8 mouse cellular contexts compared by ENCODE assay signal in the genomic region with DNA sequence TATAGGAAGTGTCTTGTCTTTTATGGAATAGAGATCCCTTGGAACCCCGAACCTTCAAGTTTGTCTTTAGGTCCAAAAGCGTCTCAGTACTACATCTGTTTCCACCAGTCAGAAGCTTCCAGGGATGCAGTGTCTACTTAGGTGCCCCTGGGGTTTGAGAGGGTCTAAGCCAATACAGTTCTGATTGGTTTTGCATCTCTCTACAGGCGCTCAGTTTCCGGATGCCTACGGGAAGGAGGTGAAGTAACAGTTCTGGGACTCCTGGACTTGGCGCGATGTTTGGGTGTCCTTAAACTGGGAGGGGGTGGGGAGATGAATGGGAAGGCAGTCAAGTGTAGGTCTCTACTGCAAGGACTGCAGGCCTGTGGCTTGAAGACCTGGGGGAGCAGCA. TPM values are rescaled to one million over a fixed set of nuclear protein-coding genes. Genes with fewer than 3 reads are reported as not detected.
DNase-seq lines count a peak whose midpoint lies in the region; ATAC-seq and TF ChIP-seq lines count a peak whose summit lies in the region.

No protein-coding gene starts in this region.

- H3K4me3 ChIP-seq in embryonic facial prominence, embryonic 11.5 days (ENCODE audit: low read depth, low read length): peak overlapping the region; percentile 79
- peak overlapping the region; percentile 77 for H3K4me3 ChIP-seq in intestine, postnatal 0 days (ENCODE audit: low read depth, low read length)
- H3K4me3 ChIP-seq in midbrain, embryonic 14.5 days (replicated peaks; ENCODE audit: low read depth, low read length): peak overlapping the region; percentile 94

- peak; percentile 1; the same call in 1 of the 2 replicates for ATAC-seq in embryonic facial prominence, embryonic 11.5 days (replicated peaks; ENCODE audit: insufficient number of reproducible peaks, low FRiP score, low TSS enrichment, low read depth)
- peak; percentile 1; the same call in 1 of the 2 replicates for ATAC-seq in intestine, postnatal 0 days
- ATAC-seq in midbrain, embryonic 14.5 days (ENCODE audit: low FRiP score, low TSS enrichment): no peak
- ATAC-seq in frontal cortex, adult (ENCODE audit: low TSS enrichment): no peak; the same call in 1 of the 2 replicates

- peak overlapping the region; percentile 51 for H3K4me2 ChIP-seq in embryonic facial prominence, embryonic 11.5 days (ENCODE audit: low read depth, low read length)
- H3K4me2 ChIP-seq in intestine, postnatal 0 days (replicated peaks; ENCODE audit: low read depth): peak overlapping the region; percentile 98
- H3K4me2 ChIP-seq in midbrain, embryonic 14.5 days (ENCODE audit: low read length): peak overlapping the region; percentile 99

- peak overlapping the region; percentile 67 for H3K9ac ChIP-seq in embryonic facial prominence, embryonic 11.5 days (replicated peaks; ENCODE audit: low read length)
- H3K9ac ChIP-seq in intestine, postnatal 0 days (ENCODE audit: low read depth, low read length): peak overlapping the region; percentile 79
- peak overlapping the region; percentile 57 for H3K9ac ChIP-seq in midbrain, embryonic 14.5 days (replicated peaks; ENCODE audit: low read length)

- no peak for TF ChIP-seq CTCF in intestine, postnatal 0 days (IDR thresholded peaks at IDR 0.05; ENCODE audit: low read depth)

- peak overlapping the region; percentile 43; the same call in 1 of the 2 replicates for H3K27ac ChIP-seq in embryonic facial prominence, embryonic 11.5 days (replicated peaks; ENCODE audit: low read depth, low read length)
- peak overlapping the region; percentile 80 for H3K27ac ChIP-seq in intestine, postnatal 0 days (ENCODE audit: low read depth, low read length)
- H3K27ac ChIP-seq in midbrain, embryonic 14.5 days (replicated peaks; ENCODE audit: low read depth, low read length): peak overlapping the region; percentile 96

- DNase-seq in lung, adult 18-20 months: peak; percentile 27 to 48
- DNase-seq in lung, postnatal 4 days: no peak
- no peak for DNase-seq in embryonic facial prominence, embryonic 11.5 days (ENCODE audit: low spot score)
- no peak for DNase-seq in midbrain, embryonic 14.5 days
- no peak for DNase-seq in cerebellum, adult 11 months
- no peak for DNase-seq in spleen, adult 12 weeks (ENCODE audit: low spot score)

- H3K4me1 ChIP-seq in embryonic facial prominence, embryonic 11.5 days (ENCODE audit: control insufficient read depth, insufficient read depth, low read length): peaks cover 8% of the 10 kb centered on the region
- H3K4me1 ChIP-seq in intestine, postnatal 0 days (replicated peaks; ENCODE audit: control insufficient read depth, insufficient read depth, low read length): no peaks in the 10 kb centered on the region
- H3K4me1 ChIP-seq in midbrain, embryonic 14.5 days (ENCODE audit: control insufficient read depth, insufficient read depth, low read length): peaks cover 31% of the 10 kb centered on the region

- no peaks in the 10 kb centered on the region for H3K27me3 ChIP-seq in embryonic facial prominence, embryonic 11.5 days (ENCODE audit: control insufficient read depth, insufficient read depth, low read length)
- H3K27me3 ChIP-seq in intestine, postnatal 0 days (replicated peaks; ENCODE audit: control insufficient read depth, insufficient read depth, low read length): peaks cover 15% of the 10 kb centered on the region; the same call in 1 of the 2 replicates
- H3K27me3 ChIP-seq in midbrain, embryonic 14.5 days (ENCODE audit: control insufficient read depth, insufficient read depth, low read length): no peaks in the 10 kb centered on the region

- WGBS in embryonic facial prominence, embryonic 11.5 days: 3% methylated on average over 7 of the region's 7 CpGs
- 1% methylated on average over 7 of the region's 7 CpGs for WGBS in intestine, postnatal 0 days
- 0% methylated on average over 7 of the region's 7 CpGs for WGBS in midbrain, embryonic 14.5 days

- H3K9me3 ChIP-seq in embryonic facial prominence, embryonic 11.5 days (replicated peaks; ENCODE audit: control insufficient read depth, low read length): no peaks in the 10 kb centered on the region
- H3K9me3 ChIP-seq in intestine, postnatal 0 days (ENCODE audit: control insufficient read depth): no peaks in the 10 kb centered on the region
- no peaks in the 10 kb centered on the region for H3K9me3 ChIP-seq in midbrain, embryonic 14.5 days (ENCODE audit: control insufficient read depth, low read length)

- H3K36me3 ChIP-seq in embryonic facial prominence, embryonic 11.5 days (replicated peaks; ENCODE audit: control insufficient read depth, insufficient read depth, low read depth, low read length): peaks cover 2% of the 10 kb centered on the region; the same call in 1 of the 2 replicates
- H3K36me3 ChIP-seq in intestine, postnatal 0 days (ENCODE audit: control insufficient read depth, insufficient read depth): no peaks in the 10 kb centered on the region
- H3K36me3 ChIP-seq in midbrain, embryonic 14.5 days (ENCODE audit: control insufficient read depth, insufficient read depth, low read length): peaks cover 3% of the 10 kb centered on the region

RNA-seq across cellular contexts. Expression of gene Tmem256, which starts 0.4 kb away (rescaled TPM):
- 294 and 335 TPM in 2 replicates for polyA plus RNA-seq in embryonic facial prominence, embryonic 11.5 days (2014; fragmentation: Nextera tagmentation; extraction: Ambion mirVana)
- polyA plus RNA-seq in intestine, postnatal 0 days (2015; fragmentation: Nextera tagmentation; extraction: Ambion mirVana): 584 and 590 TPM in 2 replicates
- 313 and 417 TPM in 2 replicates for polyA plus RNA-seq in midbrain, embryonic 14.5 days (2014; fragmentation: Nextera tagmentation; extraction: Ambion mirVana)

RNA-seq across cellular contexts. Expression of gene Nlgn2, which starts 1.1 kb away (rescaled TPM):
- 8.2 and 9.1 TPM in 2 replicates for polyA plus RNA-seq in embryonic facial prominence, embryonic 11.5 days (2014; fragmentation: Nextera tagmentation; extraction: Ambion mirVana)
- polyA plus RNA-seq in intestine, postnatal 0 days (2015; fragmentation: Nextera tagmentation; extraction: Ambion mirVana): 1.8 and 2.2 TPM in 2 replicates
- 25.1 and 32.4 TPM in 2 replicates for polyA plus RNA-seq in midbrain, embryonic 14.5 days (2014; fragmentation: Nextera tagmentation; extraction: Ambion mirVana)

RNA-seq across cellular contexts. Expression of gene Plscr3, which starts 7.5 kb away (rescaled TPM):
- 90.0 and 102 TPM in 2 replicates for polyA plus RNA-seq in embryonic facial prominence, embryonic 11.5 days (2014; fragmentation: Nextera tagmentation; extraction: Ambion mirVana)
- 42.0 and 44.8 TPM in 2 replicates for polyA plus RNA-seq in intestine, postnatal 0 days (2015; fragmentation: Nextera tagmentation; extraction: Ambion mirVana)
- 41.3 and 51.9 TPM in 2 replicates for polyA plus RNA-seq in midbrain, embryonic 14.5 days (2014; fragmentation: Nextera tagmentation; extraction: Ambion mirVana)

RNA-seq across cellular contexts. Expression of gene Spem1, which starts 16.7 kb away (rescaled TPM):
- polyA plus RNA-seq in embryonic facial prominence, embryonic 11.5 days (2014; fragmentation: Nextera tagmentation; extraction: Ambion mirVana): 0.27 TPM in 1 of 2 replicates, not detected in the other
- polyA plus RNA-seq in intestine, postnatal 0 days (2015; fragmentation: Nextera tagmentation; extraction: Ambion mirVana): not detected in 2 replicates
- polyA plus RNA-seq in midbrain, embryonic 14.5 days (2014; fragmentation: Nextera tagmentation; extraction: Ambion mirVana): 0.49 and 0.85 TPM in 2 replicates

RNA-seq across cellular contexts. Expression of gene Tnk1, which starts 19.8 kb away (rescaled TPM):
- polyA plus RNA-seq in embryonic facial prominence, embryonic 11.5 days (2014; fragmentation: Nextera tagmentation; extraction: Ambion mirVana): 1.1 and 1.9 TPM in 2 replicates
- polyA plus RNA-seq in intestine, postnatal 0 days (2015; fragmentation: Nextera tagmentation; extraction: Ambion mirVana): 11.7 and 12.8 TPM in 2 replicates
- polyA plus RNA-seq in midbrain, embryonic 14.5 days (2014; fragmentation: Nextera tagmentation; extraction: Ambion mirVana): not detected in 2 replicates

Comparison
In these comparisons a context has a peak if more than half of its experiments do, and no peak if none do; other contexts are left out.
1. DNase-seq: peak in lung, adult 18-20 months (2 of 2); none in lung, postnatal 4 days (0 of 2), embryonic facial prominence, embryonic 11.5 days (single experiment), midbrain, embryonic 14.5 days (single experiment), cerebellum, adult 11 months (single experiment) and spleen, adult 12 weeks (single experiment).
2. ATAC-seq: peak in embryonic facial prominence, embryonic 11.5 days (single experiment) and intestine, postnatal 0 days (single experiment); none in midbrain, embryonic 14.5 days (single experiment) and frontal cortex, adult (single experiment).
3. H3K27ac ChIP-seq: peak in every context shown above with its lines; median percentile 96 in midbrain, embryonic 14.5 days; 80 in intestine, postnatal 0 days; 43 in embryonic facial prominence, embryonic 11.5 days.
4. Peak in every context shown above with its lines, with median percentiles within 50 percentile points of each other: H3K4me2 ChIP-seq, H3K4me3 ChIP-seq and H3K9ac ChIP-seq.